Mouse (Mus musculus) frontal cortex, postnatal 10 days (tissue): ENCODE measurements around the gene Rangrf.
"Not testable (repeated sequence)": the region's sequence is repeated elsewhere in the genome, so short reads cannot be mapped to it uniquely, and the experiment has no call there.

Experiments used
- DNase-seq, 2 experiments: peaks; one replicate each; pipeline ENCODE4 v3.0.0; 2022; ENCODE audit warnings: low spot score in 2 of 2, mixed read lengths in 1 of 2

Rangrf gene

DNA sequence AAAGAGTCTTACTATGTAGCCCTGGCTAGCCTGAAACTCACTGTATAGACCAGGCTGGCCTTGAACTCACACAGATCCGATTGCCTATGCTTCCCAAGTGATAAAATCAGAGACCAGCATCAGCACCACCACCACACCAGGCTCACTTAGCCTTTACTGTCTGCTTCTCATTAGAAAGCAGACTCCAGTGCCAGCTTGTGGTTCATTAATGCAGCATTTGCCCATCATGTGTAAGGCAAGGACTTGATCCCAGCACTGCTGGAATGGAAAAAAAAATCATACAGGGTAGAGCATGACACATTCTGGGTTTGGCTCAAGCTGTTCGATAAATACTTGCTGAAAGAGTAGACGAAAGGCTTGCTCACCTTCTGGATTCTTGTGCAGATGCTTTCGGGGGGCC, 29.0 kb downstream of the Rangrf start:
- no peak for DNase-seq

DNA sequence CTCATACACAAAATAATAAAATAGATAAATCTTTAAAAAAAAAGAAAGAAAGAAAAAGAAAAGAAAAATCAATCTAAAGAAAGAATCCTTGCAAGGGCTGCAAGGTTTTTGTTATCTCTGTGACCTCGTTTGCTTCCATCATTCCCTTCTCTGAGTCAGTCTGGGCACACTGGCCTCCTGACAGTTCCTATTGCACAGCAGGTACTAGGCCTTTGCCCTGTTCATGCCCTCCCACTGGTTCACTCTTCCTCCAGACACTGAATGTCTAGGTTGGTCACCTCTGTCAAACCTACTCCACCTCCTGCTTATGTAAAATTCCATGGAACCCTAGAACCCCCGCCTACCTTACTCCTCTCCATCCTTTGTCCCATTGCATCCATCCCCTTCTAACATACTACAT, 29.7 kb downstream of the Rangrf start:
- DNase-seq, result no peak

DNA sequence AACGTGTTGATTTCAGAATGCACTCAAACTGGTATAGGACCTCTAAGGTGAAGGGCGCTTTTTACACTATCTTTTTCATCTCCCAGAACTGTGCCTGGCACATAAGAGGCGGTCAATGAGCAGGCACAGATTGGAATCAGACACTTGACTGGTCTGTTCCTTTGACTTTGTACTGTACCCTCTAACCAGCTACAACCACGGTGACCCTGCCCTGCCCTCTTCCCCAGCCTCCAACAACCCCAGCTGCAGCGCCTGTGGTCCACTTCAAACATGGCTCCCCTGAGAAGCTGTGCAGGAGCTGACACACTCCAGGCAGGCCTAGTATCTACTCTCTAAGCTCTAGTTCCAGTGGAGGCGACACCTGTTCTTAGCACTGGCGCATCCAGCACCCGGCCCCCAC, 32.3 kb downstream of the Rangrf start:
- DNase-seq, result no peak

DNA sequence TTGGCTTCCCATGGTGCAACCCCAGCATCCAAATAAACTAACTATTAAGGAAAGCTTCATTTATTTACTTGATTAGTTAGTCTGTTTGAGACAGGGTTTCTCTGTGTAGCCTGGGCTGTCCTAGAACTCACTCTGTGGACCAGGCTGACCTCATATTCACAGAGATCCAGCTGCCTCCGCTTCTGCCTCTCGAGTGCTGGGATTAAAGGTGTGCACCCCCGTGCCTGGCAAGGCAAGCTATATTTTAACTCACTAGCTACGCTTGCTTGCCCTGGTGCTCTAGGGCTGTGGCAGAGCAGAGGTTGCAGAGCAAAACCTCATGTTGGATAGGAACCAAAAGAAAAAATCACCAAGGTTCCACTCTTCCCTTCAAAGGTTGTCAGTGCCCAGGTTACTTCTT, 34.5 kb downstream of the Rangrf start:
- no peak for DNase-seq

DNA sequence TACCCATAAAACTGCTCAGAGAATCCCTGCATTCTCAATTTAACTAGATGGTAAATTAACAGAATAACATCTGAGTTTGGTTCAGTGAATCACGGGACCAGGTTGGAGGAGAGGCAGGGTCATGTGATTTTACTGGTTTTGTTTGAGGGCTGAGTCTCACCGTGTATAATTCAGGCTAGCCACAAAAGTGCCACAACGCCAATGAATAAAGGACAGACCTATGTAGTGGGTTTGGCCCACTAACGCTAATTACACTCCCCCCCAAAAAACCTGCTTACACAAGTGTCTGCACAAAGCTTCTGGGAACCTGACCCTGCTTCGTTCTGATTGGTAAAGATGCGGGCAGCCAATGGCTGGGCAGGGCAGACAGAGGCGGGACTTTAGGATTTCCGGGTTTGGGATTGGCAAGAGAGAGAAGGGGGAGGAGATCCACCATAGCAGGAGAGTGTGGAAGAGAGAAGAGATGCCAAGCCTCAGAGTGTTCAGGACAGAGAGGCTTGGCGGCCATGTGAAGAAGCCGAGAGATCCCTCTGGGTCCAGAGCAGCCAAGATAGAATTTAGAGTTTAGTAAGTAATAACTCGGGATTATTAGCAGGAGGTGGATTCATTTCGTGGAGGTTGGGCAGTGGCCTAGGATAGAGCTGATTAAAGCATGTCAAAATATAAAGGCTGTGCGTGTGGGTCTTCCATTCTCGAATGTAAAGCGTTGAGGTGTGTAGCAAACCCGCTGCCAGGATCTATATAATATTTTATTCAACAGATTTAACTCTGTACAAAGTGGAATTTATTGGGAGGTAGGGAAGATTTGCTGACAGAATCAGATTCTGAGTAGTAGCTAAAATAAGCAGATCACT, 35.3 kb downstream of the Rangrf start:
- DNase-seq, result peak; percentile 84 to 85

DNA sequence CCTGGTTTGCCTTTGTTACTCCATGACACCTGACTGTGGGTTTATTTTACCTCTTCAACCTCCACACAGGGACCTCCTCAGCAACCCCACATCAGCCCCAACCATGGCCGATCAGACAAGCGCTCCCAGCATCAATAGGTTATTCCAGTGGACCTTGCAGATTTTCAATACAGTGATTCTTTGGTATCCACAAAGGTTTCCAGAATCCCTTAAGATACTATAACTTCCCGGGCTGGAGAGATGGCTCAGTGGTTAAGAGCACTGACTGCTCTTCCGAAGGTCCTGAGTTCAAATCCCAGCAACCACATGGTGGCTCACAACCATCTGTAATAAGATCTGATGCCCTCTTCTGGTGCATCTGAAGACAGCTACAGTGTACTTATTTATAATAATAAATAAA, 38.0 kb downstream of the Rangrf start:
- DNase-seq, result not testable (repeated sequence)

DNA sequence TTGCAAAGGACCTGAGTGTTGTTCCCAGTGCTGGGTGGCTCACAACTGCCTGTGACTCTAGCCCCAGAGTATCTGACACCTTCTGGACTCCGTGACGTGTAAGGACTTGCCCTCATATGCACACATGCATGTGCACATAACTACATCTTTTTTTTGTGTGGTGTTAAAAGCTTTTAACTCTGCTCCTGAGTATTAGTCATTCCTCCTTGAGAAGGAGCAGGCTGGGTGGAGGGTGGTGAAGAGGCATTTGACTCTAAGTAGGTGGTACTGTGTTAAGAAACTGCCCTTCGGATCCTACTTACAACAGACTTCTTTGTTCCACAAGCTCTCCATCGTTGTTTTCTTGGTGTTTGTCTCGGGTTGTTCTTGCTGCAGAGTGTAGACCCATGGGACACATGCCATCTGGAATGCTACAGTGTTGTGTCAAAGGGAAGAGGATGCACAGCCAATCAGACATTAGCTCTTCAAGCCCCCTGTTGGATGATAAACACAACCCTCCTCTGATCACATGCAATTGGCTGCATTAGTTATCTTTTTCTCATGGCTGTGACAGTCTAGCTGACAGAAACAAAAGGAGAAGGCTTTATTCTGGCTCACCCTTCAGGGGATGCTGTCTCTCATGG, 41.0 kb downstream of the Rangrf start:
- DNase-seq, result no peak

- no peak for DNase-seq
Observed at GRCm38 (mm10) chr11:68929947-68930346, 45.0 kb downstream of the Rangrf start.

DNA sequence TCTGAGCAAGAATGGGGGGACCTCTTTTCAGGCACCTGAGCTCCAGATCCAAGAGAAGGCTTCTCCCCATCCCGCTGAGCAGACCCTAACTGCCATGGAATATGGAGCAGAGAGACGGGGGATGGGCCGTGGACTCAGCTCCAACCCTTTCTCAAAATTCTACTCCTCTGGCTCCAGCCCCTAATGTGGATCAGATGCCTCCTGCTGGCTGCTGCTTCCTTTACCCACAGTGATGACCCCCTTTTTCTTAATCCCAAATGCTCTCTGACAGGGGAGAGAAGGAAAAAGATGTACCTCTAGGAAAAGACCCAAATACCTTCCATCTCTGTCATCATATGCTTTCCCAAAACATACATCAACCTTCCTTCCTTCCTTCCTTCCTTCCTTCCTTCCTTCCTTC, 48.0 kb downstream of the Rangrf start, which contains the start of gene Odf4:
TSS of gene Odf4 (minus strand) at position 101 of the 400 bp plus-strand sequence.
- DNase-seq, result no peak

DNA sequence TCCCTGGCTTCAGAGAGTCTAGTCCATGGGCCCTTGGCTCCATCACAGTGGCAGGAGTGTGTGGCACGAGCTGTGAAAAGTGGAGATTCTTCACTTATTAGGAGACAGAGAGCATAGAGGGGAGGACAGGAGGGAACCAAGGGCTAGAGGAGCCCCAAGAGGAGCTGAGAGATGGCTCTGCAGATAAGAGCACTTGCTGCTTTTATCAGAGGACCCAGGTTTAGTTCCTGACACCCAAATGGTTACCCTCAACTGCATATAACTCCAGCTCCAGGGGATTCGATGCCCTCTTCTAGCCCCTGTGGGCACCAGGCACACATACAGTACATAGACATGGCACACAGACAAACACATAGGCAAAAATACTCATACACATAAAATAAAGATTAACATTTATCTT, 50.2 kb downstream of the Rangrf start:
- no peak for DNase-seq

- DNase-seq, result no peak
Observed at GRCm38 (mm10) chr11:68923191-68923590, 51.8 kb downstream of the Rangrf start.
